Mouse (Mus musculus) embryonic fibroblast, embryonic 13.5 days (primary cell): ENCODE data around the gene Cd72.

ENCODE experiments used
- CTCF ChIP-seq: IDR thresholded peaks from 2 replicates; pipeline ENCODE4 v1.5.1; 2011; ENCODE audit warnings: mild to moderate bottlenecking, control low read depth, low read length, moderate library complexity, borderline replicate concordance; ENCODE audit not compliant: insufficient read depth
- POLR2A ChIP-seq: IDR thresholded peaks from 2 replicates; pipeline ENCODE4 v1.6.1; 2011; ENCODE audit warnings: low read depth, mild to moderate bottlenecking, control low read depth, low read length, moderate library complexity

DNA sequence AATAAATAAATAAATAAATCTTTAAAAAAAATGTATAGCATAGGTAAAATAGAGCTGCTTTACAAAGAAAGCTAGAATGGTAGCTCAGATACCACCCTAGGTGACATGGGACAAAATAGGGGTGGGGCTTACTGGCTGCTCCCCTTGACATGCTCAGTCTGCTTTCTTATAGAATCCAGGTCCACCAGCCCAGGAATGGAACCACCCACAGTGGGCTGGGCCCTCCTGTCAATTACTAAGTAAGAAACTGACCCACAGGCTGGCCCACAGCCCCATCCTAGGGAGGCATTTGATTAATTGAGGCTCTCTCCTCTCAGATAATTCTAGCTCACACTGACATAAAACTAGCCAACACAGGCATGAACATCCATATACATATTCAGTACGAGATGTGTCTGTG lies 21.6 kb downstream of the Cd72 start:
- TF ChIP-seq CTCF (no peak), POLR2A (no peak)
